Mouse (Mus musculus): ENCODE measurements around the gene Tmem37.

Tmem37 gene

DNA sequence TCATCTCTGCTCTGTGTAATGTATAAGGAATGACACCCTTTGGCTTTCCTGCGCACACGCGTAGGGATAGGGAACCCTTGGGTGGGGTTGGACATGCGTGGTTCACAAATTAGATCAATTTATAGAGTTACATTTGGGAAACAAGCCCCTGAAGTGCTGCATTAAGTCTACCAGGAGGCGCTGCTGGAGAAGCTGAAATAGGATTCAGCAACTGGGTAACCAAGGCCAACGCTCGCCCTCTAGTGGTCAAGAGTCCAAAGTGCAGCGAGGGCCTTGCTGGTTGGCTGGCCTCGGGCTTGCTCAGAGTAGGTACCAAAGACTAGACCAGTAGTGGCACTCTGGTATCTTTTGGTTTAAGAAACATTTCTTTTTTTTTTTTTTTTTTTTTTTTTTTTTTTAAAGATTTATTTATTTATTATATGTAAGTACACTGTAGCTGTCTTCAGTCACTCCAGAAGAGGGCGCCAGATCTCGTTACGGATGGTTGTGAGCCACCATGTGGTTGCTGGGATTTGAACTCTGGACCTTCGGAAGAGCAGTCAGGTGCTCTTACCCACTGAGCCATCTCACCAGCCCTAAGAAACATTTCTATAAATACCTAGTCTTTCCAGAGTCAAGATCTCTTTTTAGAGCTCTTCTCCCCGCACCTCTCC lies 19.7 kb upstream of the Tmem37 start:
- DNase-seq (ENCODE audit: low read depth, low spot score) = peak; percentile 86

DNA sequence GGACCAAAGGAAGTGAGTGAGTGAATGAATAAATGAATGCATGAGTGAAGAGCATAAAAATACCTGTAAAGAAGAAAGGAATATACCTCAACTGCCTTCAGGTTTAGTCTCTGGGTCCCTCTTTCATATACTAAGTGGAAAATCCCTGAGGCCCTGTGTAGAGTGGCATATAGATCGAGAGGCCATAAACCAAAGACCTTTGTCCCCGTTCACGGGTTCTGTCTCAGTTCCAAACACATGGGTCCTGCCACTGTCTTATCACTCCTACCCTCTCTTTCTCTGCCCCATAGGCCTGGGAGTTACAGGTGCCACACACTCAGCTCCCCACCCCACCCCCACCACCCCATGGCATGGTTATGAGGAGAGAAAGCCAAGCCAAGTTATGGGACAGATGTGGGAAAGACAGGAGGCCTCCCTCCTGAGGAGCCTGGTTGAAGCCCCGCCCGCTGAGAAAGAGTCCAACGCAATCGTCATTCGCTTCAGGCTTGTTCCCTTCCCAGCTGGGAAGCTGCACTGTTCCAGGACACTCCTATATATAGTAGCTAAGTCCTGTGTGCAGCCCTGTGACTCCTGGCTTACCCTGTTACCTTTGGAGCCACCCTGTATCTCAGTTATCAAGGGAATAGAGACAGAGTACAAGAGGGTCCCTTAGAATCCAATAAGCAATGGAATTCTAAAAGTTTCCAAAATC lies 17.2 kb upstream of the Tmem37 start:
- no peak for DNase-seq (ENCODE audit: low read depth, low spot score)

DNA sequence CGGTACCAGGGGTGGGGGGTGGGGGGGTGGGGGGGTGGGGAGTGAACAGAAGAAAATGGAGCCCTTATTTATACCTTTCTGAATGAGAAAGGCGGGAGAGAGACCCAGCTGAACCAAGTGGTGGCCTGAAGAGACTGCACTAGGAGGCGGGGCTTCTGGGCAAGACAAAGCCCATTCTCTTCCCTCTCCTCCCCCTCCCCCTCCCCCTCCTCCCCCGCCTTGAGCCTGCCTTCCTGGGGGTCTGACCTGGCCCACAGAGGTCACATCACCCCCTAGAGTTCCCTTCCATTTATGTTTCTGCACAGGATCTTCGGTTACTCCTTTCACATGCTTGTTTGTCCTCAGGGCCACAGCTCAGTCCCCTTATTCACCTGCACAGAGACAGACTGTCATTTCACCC lies 15.3 kb upstream of the Tmem37 start:
- DNase-seq (ENCODE audit: low read depth, low spot score) = no peak

DNA sequence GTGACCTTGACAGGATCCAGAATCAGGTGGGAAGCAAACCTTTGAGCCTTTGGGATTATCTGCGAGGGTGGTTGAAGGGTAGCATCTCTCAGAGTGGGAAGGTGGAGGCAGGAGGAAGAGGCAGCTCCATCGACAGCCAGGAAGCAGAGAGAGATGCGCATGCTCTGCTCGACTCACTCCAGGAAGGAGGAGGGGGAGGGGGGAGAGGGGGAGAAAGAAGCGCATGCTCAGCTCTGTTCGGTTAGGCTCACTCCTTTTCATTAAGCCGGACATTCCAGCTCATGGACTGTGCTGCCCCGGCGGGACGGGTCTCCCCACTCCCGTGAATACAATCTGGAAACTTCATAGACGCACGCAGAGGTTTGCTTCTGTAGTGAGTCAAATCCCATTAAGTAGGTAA lies 12.8 kb upstream of the Tmem37 start:
- no peak for DNase-seq (ENCODE audit: low read depth, low spot score)

DNA sequence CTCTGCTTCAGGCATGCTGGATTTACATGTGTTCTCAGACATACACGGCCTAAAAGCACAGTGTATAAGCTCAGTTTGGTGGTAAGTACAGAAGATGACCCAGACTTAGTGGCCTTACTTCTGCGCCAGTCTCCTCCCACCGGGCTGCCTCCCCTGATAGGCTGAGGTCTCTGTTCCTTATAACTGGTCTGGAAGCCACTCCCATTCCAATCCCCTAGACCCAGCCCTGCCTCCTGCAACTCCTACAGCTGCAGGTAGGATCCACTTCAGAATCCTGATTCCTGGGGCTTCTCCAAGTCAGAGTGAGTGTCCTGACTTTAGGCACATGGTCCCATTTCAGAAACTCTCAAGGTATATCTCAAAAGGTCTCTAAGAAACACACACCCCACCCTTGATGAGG lies 11.8 kb upstream of the Tmem37 start:
- DNase-seq (ENCODE audit: low read depth, low spot score) = no peak

DNA sequence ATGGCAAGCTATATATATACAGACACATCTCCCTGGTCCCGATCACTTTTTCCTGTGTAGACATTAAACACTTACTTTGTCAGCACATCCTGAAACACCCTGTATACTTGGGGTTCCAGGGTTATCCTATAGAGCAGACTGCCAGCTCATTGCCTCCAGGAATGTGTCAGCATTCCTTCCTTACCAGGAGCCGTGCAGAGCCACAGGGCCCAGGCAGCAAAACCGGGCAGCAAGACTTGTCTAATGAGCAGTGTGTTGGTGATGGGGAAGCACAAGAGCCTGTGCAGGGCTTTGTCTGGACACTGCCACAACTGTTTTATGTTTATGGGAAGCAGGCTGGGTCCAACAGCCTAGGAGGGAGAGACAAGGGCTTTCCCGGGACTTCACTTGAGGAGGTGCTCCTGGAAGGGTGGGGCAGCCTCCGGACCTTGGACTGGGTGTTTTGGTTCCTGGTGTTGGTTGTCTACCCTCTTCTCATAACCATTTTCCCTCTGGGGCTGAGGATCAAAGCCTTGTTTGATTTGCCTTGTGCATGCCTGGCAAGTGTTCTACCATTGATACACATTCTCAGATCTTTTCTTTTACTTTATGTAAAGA lies 10.1 kb upstream of the Tmem37 start:
- DNase-seq (ENCODE audit: low read depth, low spot score) = no peak

DNA sequence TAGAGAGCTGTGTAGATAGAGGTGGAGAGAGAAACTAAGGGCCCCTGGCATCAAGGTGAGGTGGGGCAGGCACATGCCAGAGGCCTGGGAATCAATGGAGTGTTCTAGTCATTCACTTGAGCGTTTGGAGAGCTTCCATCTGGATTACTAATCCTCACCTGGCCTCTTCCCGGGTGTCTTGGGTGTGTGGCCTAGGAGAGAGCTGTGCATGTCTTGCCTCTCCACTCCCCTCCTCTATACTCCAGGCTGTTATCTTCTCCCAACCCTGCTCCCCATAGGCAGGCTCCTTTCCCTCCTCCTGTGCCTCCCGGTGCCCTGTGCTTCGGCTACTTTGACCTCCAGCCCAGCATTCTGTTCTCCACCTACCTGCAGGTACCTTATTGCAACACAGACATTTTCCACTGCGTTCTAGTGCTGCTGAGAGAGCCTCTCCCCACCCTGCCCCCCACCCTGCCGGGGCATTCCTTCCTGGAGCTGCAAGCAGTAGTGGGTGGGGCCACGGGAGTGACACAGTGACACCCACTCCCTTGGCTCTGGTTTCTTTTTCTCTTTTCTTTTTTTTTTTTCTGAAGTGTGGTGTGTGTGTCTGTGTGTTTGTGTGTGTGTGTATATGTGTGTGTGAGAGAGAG lies 9.2 kb upstream of the Tmem37 start:
- no peak for DNase-seq (ENCODE audit: low read depth, low spot score)

DNA sequence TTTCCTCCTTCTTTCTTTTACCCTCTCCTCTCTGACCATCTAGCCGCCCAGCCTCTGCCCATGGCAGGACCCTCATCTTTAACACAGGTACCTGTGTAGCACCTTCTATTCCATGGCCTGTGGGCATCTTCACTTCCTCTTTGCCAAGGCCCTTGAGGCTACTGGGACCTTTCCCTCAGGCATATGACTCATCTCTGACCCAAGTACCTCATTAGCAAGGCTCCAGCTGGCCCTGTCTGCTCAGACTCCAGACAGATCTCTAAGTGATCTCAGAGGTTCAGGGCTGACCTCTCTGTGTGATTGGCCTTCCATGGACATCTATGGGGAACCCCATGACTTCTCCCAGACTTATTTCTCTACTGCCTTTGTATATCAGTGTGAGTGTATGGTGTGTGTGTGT lies 6.8 kb upstream of the Tmem37 start:
- DNase-seq (ENCODE audit: low read depth, low spot score) = no peak

DNA sequence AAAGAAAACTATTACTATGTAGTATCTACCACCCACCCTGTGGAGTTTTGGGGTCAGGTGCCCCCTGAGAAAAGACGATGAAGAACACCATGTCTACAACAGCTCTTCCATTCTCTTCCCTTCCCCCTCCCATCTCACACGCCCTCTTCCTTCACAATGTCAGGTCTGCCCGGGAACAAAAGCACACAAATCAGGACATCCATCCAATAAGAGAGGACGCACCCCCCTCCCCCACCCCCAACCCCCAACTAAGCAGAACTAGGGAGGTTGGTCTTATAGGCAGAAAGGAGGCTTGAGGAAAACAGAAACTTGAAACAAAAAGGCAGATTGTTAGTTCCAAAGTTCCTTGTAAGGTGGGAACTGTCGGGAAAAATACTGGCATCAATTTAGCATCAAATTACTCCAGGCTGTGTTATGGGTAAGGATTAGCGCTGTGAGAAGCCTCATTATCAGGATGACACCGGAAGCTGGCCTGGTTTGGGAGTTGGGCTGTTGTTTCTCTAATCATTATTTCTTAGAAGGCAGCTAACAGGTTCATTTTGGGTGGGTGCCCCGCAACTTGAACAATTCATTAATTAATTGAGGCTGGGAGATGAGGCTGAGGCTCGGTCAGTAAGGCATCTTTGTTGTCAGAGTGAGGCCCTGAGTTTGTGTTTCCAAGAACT lies 4.0 kb upstream of the Tmem37 start:
- no peak for DNase-seq (ENCODE audit: low read depth, low spot score)

DNA sequence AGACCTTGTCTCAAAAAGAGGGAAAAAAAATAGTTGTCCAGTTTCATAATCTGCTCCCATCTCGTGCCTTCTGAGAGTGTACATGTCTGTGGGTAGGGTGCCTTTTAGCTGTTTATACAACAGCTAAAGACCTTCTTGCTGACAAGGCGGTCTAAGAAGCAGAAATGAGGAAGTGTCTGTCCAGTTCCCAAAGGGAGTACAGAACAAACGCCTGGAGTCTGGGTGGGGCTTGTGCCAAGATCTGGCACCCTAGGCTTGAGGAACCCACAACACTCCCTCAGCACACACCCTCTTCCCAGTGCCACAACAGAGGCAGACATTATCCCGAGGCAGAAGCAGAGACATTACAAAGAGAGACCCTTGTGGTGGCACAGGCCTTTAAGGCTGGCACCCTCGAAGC lies 1.6 kb upstream of the Tmem37 start:
- DNase-seq (ENCODE audit: low read depth, low spot score) = no peak

DNA sequence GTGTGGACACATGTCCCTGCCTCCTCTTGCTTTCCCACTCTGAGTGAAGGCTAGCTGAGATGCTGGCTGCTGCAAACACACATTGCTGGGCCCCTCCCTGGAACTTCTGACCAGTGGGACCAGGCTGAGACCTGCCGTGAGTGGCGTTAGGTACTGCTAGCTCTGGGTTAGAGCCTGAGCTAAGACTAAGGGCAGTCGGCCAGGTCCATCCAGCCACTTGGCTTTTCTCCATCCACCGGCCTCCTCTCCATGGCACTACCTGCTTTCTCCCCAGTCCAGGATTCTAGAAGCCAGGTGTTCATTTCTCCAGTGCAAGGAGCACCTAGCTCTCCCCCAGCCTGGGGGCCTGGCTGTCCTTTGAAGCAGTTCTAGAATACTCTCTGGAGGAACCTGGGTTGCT lies 1.1 kb upstream of the Tmem37 start:
- no peak for DNase-seq (ENCODE audit: low read depth, low spot score)

DNA sequence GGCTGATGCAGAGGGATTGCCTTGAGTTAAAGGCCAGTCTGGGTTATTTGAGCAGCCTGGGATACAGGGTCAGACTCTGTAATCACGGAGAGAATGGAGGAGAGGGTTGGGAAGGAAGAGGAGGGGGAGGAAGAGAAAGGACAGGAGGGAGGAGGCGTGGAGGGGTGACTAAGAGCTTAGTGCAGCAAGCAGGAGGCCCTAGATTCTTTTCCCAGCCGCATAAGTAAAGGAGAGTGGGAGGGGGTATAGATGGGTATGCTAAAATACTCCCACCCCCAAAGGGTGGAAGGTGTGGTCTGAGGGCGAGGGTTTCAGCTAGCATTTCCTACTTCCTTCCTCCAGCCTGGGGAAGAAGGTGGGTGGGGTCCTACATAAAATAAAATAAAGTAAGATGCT lies 431 bp upstream of the Tmem37 start:
- no peak for DNase-seq (ENCODE audit: low read depth, low spot score)

DNA sequence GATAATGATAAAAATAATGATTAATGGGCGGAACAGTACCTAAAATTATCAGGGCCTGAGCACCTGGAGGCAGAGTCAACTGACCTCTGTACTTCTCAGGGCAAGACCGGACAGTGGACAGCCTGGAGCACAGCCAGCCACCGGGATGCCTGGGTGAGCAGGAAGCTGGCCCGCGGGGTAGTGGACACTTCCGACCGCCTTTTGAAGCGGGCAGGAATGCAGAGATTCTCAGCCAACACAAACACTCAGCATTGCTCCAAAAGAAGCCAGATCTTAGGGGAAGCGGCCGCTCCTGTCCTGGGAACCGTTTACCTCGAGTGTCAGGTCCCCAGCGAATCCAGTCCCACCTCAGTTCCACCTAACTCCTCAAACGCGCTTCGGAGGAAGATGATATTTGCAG lies 974 bp downstream of the Tmem37 start:
- DNase-seq (ENCODE audit: low read depth, low spot score) = no peak

DNA sequence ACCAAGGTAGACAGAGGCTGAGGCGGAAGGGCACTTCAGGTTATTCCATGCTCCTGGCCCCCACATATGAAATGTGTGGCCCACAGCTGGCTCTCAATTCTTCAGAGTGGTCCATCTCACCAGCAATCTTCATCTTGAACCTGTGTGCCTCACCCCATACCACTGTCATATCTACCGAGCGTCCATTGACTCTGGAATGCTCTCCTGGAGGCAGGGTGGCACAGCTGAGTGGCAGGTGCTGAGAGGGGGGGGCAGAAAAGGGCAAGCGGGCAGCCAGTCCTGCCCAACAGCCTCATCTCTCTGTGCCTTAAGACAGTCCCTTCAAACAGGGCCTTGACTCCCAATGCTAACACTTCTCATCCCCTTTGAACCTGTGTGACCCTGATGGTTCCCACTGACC lies 2.7 kb downstream of the Tmem37 start:
- DNase-seq (ENCODE audit: low read depth, low spot score) = no peak

DNA sequence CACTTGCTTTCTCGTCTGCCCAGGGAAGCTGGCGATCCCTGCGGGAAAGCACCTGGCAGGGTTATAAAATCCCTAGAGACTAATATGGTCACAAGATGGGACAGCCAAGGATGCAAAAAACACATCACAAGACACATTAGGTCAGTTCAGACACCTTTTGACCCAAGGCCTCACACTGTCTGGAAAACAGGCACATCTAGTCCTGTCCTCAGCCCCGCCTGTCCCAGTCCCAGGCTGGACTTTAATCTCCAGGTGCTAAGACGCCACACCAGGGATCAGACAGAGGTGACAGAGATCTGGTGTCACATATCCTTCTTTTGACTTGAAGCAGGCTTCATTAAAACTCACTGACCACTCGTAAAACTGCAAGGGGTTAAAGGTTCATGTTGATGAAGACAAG lies 3.7 kb downstream of the Tmem37 start:
- DNase-seq (ENCODE audit: low read depth, low spot score) = no peak

DNA sequence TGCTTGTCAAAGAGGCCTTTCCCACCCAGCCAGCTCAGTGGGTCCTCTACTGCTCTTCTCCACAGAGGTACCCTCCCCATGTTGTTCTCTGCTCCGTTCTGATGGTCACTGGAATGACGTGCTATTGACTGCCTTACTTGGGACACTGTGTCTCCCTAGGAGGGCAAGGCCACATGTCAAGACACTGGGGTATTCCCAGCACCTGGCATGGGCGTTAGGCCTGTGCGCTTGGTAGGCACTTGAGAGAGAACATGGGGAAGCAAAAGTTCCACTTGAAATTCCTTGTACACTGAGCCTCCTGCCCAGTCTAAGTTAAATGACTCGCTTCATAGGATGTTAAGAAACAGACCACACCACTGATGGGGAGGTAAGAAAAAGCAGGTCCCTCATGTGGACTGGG lies 4.8 kb downstream of the Tmem37 start:
- DNase-seq (ENCODE audit: low read depth, low spot score) = no peak

DNA sequence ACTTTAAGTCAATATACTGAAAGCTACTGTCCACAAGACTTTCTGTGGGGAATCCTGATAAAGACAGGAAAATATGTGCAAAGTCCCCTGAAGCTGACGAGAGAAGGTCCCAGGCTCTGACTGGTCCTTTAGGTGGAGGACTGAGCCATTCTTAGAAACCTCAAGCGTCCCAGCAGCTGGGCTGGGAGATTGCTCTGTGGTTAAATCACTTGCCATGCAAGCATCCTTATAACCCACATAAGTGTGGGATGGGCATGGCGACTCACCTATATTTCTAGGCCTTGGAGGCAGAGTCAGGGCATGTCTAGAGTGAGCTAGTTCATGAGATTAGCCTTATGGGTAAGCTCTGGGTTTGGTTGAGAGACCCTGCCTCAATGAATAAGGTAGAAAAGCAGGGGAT lies 7.2 kb downstream of the Tmem37 start:
- DNase-seq (ENCODE audit: low read depth, low spot score) = no peak

DNA sequence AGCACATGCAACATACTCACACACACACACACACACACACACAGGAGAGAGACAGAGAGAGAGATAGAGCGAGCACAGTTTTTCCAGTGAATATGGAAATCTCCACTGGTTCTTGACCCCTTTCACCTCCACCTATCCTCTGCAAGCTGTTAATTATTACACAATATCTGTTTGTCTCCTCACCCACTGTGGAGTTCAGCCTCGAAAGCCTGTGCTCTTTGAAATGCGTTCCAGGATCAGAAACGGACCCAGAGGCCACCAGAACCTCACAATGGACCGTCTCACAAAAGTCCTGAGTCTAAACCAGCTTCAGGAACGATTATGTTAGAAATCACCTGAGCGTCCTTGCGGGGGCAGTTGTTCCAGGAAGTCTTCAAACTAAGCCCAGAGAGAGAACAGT lies 7.7 kb downstream of the Tmem37 start:
- no peak for DNase-seq (ENCODE audit: low read depth, low spot score)

DNA sequence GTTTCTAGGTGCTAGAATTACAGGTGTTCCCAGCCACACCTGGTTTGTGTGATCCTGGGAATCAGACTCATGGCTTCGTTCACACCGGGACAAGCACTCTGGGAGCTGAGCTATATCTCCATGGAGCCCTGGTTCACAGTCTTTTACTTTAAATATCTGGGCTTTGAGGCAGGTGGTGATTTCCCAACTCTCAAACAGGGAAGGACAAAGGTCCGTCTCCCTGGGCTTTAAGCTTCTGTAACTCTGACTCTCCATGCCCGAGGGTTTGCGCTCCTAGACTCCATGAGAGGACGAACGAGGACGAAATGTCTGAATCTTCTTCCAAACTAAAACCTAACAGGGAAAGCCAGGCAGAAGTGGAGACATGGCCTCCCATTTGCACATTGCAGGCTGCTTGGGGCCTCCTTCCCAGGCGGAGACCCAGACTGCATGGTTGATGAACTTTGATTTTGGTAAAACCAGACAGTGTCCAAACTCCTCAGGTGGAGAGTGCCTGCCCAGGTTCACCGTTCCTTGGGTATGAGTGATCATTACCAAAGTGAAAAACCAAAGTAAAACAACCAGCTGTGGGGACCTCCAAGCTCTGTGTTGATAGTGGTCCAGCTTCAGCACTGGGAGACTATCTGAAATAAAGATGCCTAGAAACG lies 9.7 kb downstream of the Tmem37 start:
- DNase-seq (ENCODE audit: low read depth, low spot score) = no peak

DNA sequence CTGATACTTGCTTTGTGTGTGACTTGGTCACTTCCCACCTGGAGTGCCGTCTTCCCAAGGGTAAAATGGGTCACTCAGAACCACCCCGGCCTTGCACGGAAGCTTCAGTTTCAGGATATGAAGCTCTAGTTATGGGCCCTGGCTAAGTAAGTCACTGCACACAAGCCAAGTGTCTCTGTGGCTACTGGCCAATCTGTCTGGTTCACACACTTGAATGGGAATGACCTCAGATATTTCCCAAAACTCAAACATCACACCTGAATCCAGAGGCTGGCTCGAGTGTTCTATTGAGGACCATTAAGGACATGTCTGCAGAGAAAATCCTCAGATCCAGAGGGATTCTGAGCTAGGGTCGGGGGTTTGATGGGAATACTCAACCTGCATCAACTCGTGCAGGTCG lies 11.6 kb downstream of the Tmem37 start:
- no peak for DNase-seq (ENCODE audit: low read depth, low spot score)

DNA sequence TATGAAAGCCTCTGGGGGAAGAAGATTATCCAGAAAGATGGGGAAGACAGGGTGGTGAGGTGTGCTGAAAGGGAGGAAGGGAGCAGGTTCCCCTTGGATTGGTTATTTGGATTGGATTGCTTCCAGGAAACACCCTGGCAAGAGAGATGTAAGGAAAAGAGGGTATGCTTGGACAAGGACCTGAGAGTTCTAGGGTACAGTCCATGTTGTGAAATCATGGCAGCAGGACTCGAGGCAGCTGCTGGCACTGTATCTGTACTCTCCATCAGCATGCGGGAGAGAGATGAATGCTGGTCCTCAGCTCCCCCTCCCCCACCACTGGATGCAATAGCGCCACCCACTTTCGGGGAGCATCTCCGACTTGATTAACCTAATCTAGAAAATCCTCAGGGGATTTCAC lies 13.2 kb downstream of the Tmem37 start:
- no peak for DNase-seq (ENCODE audit: low read depth, low spot score)
